Mouse (Mus musculus): ENCODE results near the gene Zfp937.

- TF ChIP-seq MYOG (IDR thresholded peaks at IDR 0.05; ENCODE audit: control insufficient read depth in 1 of 3, insufficient read depth in 1 of 3, insufficient read length in 2 of 3, low read depth in 2 of 3) = no peak
- TF ChIP-seq CEBPB (IDR thresholded peaks at IDR 0.05; ENCODE audit: insufficient read depth, poor library complexity, severe bottlenecking) = no peak
- TF ChIP-seq USF1 (IDR thresholded peaks at IDR 0.05; ENCODE audit: low read depth) = no peak
- no peak for TF ChIP-seq E2F4 (IDR thresholded peaks at IDR 0.05; ENCODE audit: insufficient read depth)
- no peak for TF ChIP-seq POLR2A (IDR thresholded peaks at IDR 0.05; ENCODE audit: insufficient read length, low read depth)
- TF ChIP-seq TCF12 (IDR thresholded peaks at IDR 0.05; ENCODE audit: insufficient read depth, poor library complexity, severe bottlenecking) = no peak
- TF ChIP-seq REST (IDR thresholded peaks at IDR 0.05; ENCODE audit: insufficient read depth, insufficient read length) = no peak
- no peak for TF ChIP-seq MAX (IDR thresholded peaks at IDR 0.05; ENCODE audit: low read depth)
- no peak for TF ChIP-seq POLR2AphosphoS2 (IDR thresholded peaks at IDR 0.05; ENCODE audit: insufficient read length, low read depth)
These were observed 44.0 kb upstream of the Zfp937 start for GRCm38 (mm10) chr2:150173833-150174232.

Measured in myocyte (in vitro differentiated cells).